Mouse (Mus musculus): ENCODE data around the gene Fli1.

DNA sequence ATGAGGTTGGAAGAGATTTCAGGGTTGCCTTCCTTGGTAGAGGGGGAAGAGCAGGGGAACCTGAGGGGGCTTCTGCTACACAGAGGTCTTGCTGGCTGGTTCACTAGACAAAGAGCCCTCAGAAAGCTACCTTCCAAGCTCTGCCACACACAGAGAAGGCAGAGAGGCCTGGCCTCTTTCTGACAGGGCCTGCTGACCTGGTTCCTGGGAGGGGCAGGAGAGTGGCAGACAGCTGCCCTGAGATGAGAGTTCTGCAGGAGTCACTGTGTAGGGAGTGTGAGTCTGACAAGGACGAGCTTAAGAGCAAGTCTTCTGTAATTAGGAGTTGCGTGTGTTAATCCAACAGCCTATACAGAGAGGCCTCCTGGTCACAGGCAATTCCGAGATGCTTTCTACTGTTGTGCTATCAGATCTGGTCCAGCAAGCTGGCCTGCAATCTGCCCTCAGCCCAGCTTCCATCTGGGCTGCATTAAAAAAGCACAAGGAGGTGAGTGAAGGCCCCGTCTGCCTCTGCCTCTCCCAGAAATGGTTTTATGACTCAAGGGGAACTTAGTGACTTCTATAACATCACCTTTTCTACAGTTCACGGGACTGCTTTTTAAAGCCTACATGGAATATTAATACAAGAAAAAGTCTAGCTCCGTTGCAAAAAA is 28.1 kb downstream of the Fli1 start:
- TF ChIP-seq CTCF (IDR thresholded peaks at IDR 0.05; ENCODE audit: low read depth) (no peak), EP300 (IDR thresholded peaks at IDR 0.05; ENCODE audit: low read depth) (no peak)
